Mouse (Mus musculus) midbrain, embryonic 15.5 days (tissue): ENCODE measurements at regions not wholly inside any gene's neighbourhood (a gene's known extent, or its start where the extent isn't known, plus 50 kb on each side); places are given as distances from the start of the nearest gene placed in this dataset.
A peak's percentile ranks its signal among the peaks of the same experiment; 100 is the strongest.

Experiments used
- ATAC-seq: fragments of 200-750 bp; cut with Nextera tagmentation; replicated peaks from 2 replicates; pipeline ENCODE4 v1.8.0; 2017; ENCODE audit warnings: moderate TSS enrichment
- H3K27ac ChIP-seq: fragments of 300-500 bp; sonication (generic); 2 replicates; pipeline ENCODE4 v1.5.1; 2015; ENCODE audit warnings: mild to moderate bottlenecking, inconsistent platforms
- H3K27me3 ChIP-seq: fragments of 300-500 bp; sonication (generic); replicated peaks from 2 replicates; pipeline ENCODE4 v1.6.1; 2015; ENCODE audit warnings: inconsistent platforms
- H3K36me3 ChIP-seq: fragments of 300-500 bp; sonication (generic); replicated peaks from 2 replicates; pipeline ENCODE4 v1.6.1; 2015; ENCODE audit warnings: inconsistent platforms
- H3K4me1 ChIP-seq: fragments of 300-500 bp; sonication (generic); 2 replicates; pipeline ENCODE4 v1.6.1; 2015; ENCODE audit warnings: inconsistent platforms
- H3K4me2 ChIP-seq: fragments of 300-500 bp; sonication (generic); 2 replicates; pipeline ENCODE4 v1.6.1; 2015; ENCODE audit warnings: inconsistent platforms, mild to moderate bottlenecking, moderate library complexity
- H3K4me3 ChIP-seq: fragments of 300-500 bp; sonication (generic); 2 replicates; pipeline ENCODE4 v1.5.1; 2015; ENCODE audit warnings: mild to moderate bottlenecking, inconsistent platforms
- H3K9ac ChIP-seq: fragments of 300-500 bp; sonication (generic); 2 replicates; pipeline ENCODE4 v1.6.1; 2015; ENCODE audit warnings: mild to moderate bottlenecking, inconsistent platforms
- H3K9me3 ChIP-seq: fragments of 300-500 bp; sonication (generic); 2 replicates; pipeline ENCODE4 v1.6.1; 2016; ENCODE audit warnings: inconsistent platforms
- WGBS: fragments of 180-500 bp; shearing (Covaris S2); methylation state at CpG from one replicate; pipeline ENCODE4 v1.1.7; 2015; ENCODE audit warnings: mixed read lengths; 5-methylcytosine and 5-hydroxymethylcytosine counted together

DNA sequence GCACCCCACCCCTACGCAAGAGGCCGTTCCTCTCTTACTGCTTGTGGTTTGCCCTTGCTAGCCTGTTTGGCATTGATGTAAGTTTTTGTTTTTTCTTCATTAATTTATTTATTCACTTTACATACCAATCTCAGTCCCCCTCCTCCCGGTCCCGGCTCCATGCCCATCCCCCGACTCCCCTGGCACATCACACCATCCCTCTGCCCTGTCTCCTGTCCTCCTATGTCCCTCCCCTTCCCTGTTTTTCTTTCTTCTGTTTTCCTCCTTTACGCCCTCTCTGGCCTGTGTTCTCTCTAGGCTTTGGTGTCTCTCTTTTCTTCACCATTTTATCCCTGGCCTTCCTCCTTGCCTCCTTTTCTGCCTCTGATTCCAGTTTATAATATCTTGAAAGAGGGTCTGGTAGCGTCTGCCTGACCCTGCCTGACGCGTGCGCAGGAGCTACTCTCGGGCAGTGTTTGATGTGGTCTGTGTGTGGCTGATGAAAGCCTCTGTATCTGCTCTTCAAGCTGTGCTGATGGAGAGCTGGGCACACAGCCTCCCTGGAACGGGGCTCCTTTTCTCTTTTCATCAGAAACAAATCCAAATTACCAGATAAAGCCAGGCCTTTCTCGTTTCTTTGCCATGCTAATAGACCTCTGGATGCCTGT, 172.0 kb upstream of the Camk1g start:
- Histone ChIP-seq H3K4me3 (no peak overlapping the region), H3K27me3 (no peaks in the 10 kb centered on the region), H3K9me3 (no peaks in the 10 kb centered on the region), H3K9ac (no peak overlapping the region), H3K27ac (peak overlapping the region; percentile 73), H3K36me3 (no peaks in the 10 kb centered on the region), H3K4me2 (peak overlapping the region; percentile 8; the same call in 1 of the 2 replicates), H3K4me1 (peaks cover 14% of the 10 kb centered on the region)
- peak; percentile 89 for ATAC-seq
- WGBS: 19% methylated on average over 13 of the region's 13 CpGs

DNA sequence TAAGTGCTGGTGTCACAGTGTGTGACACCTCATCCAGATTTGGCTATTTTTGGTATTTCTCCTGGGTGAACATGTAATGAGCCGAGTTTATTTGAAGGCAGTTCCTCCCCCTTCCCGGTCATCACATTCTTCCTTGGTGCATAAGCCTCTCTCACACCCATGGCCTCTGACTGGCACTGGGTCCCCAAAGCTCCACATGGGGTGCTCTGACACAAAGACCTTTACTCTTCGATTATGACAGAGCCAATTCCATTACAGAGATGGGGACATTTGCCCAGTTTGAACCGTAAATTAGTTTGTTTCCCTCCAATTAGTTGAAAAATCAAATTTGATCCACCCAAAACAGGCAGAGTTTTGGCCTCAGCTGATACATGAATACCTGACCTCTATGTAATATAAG, 171.2 kb upstream of the Camk1g start:
- WGBS: 76% methylated on average over 4 of the region's 4 CpGs
- Histone ChIP-seq H3K27me3 (no peaks in the 10 kb centered on the region), H3K9ac (no peak overlapping the region), H3K4me1 (peaks cover 14% of the 10 kb centered on the region), H3K9me3 (no peaks in the 10 kb centered on the region), H3K27ac (no peak overlapping the region), H3K36me3 (no peaks in the 10 kb centered on the region), H3K4me3 (no peak overlapping the region), H3K4me2 (no peak overlapping the region)
- no peak for ATAC-seq

DNA sequence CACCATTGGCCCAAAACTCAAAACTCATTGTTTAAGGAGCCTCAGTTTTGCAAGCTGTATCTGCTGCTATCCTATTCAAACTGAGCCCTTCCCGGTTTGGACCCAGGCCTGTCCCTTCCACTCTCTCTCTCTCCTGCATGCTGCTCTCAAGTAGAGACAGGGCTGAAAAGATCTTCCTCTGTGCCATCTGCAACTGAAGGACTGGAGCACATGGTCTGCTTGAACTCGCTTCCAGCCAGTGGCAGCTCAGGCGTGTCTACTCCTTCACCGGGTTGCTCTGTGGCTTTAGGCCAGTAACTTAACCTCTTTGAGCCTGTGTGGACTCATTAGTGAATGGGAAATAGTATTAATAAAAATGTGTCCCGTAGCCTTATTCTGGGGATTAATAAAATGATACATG, 170.4 kb upstream of the Camk1g start:
- Histone ChIP-seq H3K27me3 (no peaks in the 10 kb centered on the region), H3K9ac (no peak overlapping the region), H3K4me2 (no peak overlapping the region), H3K27ac (no peak overlapping the region), H3K36me3 (no peaks in the 10 kb centered on the region), H3K4me3 (no peak overlapping the region), H3K9me3 (no peaks in the 10 kb centered on the region), H3K4me1 (peaks cover 15% of the 10 kb centered on the region)
- ATAC-seq: no peak
- 69% methylated on average over 5 of the region's 5 CpGs for WGBS

DNA sequence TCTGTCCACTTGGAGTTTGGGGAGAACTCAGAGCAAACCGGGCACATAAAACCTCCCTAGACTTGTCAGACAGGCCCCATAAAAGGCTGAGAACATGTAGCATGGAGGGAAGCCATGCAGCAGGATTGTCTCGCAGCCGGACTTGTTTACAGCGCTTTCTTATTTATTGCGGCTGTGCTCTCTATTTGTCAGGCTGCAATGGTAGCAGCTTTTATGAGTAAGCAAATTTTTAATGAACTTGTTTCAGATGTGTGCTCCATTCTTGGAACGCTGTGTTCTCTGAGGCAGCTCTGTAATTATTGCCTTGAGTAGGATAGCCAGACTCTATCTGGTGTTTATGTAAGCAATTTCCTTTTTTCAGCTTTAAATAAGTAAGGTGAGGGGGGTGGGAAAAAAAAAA, 169.2 kb upstream of the Camk1g start:
- H3K4me2 ChIP-seq: no peak overlapping the region
- no peaks in the 10 kb centered on the region for H3K9me3 ChIP-seq
- H3K4me3 ChIP-seq: no peak overlapping the region
- no peak for ATAC-seq
- H3K36me3 ChIP-seq: no peaks in the 10 kb centered on the region
- no peak overlapping the region for H3K9ac ChIP-seq
- H3K27me3 ChIP-seq: no peaks in the 10 kb centered on the region
- H3K4me1 ChIP-seq: peaks cover 17% of the 10 kb centered on the region
- H3K27ac ChIP-seq: no peak overlapping the region
- WGBS: 87% methylated on average over 6 of the region's 6 CpGs

DNA sequence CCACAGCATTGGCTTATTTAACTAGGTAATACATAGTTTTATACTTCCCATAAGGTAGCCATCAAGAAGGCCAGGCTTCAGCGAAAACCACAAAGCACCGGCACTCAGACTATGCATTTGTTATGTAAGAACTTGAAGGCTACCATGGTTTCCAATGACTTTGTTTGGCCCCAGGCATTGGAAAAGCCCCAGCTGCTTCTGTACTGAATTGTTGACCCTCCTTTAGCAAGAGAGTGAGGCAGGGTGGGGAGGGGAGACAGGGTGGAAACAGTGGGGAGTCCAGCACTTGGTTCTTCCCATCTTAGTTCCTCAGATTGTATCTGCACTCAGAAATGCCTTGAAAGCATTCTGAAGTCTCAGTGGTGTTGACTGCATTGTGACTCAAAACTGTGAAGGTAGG, 168.3 kb upstream of the Camk1g start:
- H3K27me3 ChIP-seq: no peaks in the 10 kb centered on the region
- WGBS: 84% methylated on average over 2 of the region's 2 CpGs
- peaks cover 17% of the 10 kb centered on the region for H3K4me1 ChIP-seq
- H3K9me3 ChIP-seq: no peaks in the 10 kb centered on the region
- no peaks in the 10 kb centered on the region for H3K36me3 ChIP-seq
- H3K27ac ChIP-seq: no peak overlapping the region
- H3K9ac ChIP-seq: no peak overlapping the region
- H3K4me2 ChIP-seq: no peak overlapping the region
- no peak overlapping the region for H3K4me3 ChIP-seq
- no peak for ATAC-seq

DNA sequence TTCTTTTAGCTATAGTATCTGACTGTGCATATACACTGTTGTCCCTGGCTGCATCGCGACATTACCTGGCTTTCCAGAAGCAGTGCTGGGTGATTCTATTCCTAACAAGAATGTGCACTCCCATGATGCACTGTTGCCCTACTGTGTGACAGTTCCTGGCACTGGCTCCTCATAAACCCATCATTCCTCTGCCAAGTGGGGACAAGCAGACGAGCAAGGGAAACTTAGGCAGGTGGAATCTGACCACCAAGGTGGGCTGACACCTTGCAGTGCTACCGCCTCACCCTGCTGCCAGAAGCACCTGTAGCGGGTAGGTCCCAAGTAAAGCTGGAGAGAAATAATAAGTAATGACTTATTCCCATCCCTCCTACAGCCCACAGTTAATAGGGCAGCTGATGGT, 167.5 kb upstream of the Camk1g start:
- no peak overlapping the region for H3K27ac ChIP-seq
- H3K4me2 ChIP-seq: no peak overlapping the region
- no peak for ATAC-seq
- no peaks in the 10 kb centered on the region for H3K27me3 ChIP-seq
- WGBS: 90% methylated on average over 5 of the region's 5 CpGs
- no peak overlapping the region for H3K4me3 ChIP-seq
- H3K36me3 ChIP-seq: no peaks in the 10 kb centered on the region
- no peak overlapping the region for H3K9ac ChIP-seq
- H3K4me1 ChIP-seq: peaks cover 14% of the 10 kb centered on the region
- no peaks in the 10 kb centered on the region for H3K9me3 ChIP-seq

DNA sequence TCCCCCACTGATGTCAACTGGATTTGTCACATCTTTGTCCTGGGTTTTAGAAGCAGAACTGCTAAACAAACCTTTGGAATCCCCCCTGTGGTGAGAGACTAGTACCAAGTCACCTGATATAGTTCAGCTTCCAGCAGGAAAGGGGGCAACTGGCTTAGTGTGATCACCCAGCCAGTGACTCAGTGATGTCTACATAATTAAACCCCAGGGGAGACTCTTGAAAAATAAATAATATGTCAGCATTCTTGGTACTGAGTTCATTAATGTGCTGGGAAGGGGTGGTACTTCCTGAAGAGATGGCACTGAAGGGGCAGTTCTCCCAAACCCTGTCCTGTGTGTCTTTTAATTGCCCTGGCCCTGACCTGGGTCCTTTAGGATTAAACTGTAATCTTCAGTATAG, 166.5 kb upstream of the Camk1g start:
- no peak for ATAC-seq
- no peak overlapping the region for H3K9ac ChIP-seq
- peaks cover 3% of the 10 kb centered on the region for H3K4me1 ChIP-seq
- no peak overlapping the region for H3K4me3 ChIP-seq
- H3K27ac ChIP-seq: no peak overlapping the region
- no peaks in the 10 kb centered on the region for H3K36me3 ChIP-seq
- H3K27me3 ChIP-seq: no peaks in the 10 kb centered on the region
- no peaks in the 10 kb centered on the region for H3K9me3 ChIP-seq
- H3K4me2 ChIP-seq: no peak overlapping the region

DNA sequence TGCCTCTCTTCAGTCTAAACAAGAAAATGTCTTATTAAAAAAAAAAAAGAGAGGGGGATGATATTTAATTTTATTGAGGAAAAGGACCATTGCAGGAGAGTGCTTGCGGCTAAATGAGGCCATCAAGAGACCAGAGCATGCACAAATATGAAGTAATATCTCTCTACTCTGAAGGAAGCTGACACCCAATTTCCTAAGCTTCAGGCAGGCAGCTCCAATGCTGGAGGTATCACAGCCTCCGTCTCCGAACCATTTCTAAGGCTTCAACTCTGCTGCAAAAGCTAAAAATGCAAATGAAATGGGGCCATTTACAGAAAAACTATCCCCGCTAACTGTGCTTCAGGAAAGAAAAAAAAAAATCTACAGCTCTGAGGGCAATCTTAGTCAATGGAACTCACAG, 164.4 kb upstream of the Camk1g start:
- Histone ChIP-seq H3K9me3 (no peaks in the 10 kb centered on the region), H3K9ac (no peak overlapping the region), H3K4me1 (0 out of 2 replicates have a peak, but pooled peaks cover 2% of the 10 kb centered on the region), H3K36me3 (no peaks in the 10 kb centered on the region), H3K4me2 (no peak overlapping the region), H3K27ac (no peak overlapping the region), H3K4me3 (no peak overlapping the region), H3K27me3 (no peaks in the 10 kb centered on the region)
- 62% methylated on average over 4 of the region's 4 CpGs for WGBS
- no peak for ATAC-seq

DNA sequence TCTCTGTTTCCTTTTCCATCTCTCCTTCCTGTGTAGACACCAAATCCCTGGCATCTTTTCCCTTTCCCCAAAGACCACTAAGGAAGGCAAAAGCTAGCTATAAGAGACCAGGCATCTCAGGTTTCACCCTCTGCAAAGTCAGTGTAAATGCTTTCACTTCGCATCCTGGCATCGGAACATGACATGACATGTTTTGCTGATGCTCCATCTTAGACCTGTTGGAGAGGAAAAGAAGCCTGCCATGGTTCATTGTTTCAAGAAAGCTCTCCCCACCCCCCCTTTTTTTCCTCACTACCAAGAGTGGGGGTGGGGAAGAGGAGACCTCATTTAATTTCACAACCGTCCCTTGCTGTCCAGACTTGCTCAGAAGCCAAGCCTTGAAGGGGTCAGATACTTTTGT, 156.4 kb upstream of the Camk1g start:
- Histone ChIP-seq H3K4me1 (no peaks in the 10 kb centered on the region), H3K36me3 (no peaks in the 10 kb centered on the region), H3K27me3 (no peaks in the 10 kb centered on the region), H3K9ac (no peak overlapping the region), H3K27ac (peak overlapping the region; percentile 1; the same call in 1 of the 2 replicates), H3K4me3 (no peak overlapping the region), H3K9me3 (no peaks in the 10 kb centered on the region), H3K4me2 (no peak overlapping the region)
- ATAC-seq: no peak
- WGBS: 72% methylated on average over 3 of the region's 3 CpGs

DNA sequence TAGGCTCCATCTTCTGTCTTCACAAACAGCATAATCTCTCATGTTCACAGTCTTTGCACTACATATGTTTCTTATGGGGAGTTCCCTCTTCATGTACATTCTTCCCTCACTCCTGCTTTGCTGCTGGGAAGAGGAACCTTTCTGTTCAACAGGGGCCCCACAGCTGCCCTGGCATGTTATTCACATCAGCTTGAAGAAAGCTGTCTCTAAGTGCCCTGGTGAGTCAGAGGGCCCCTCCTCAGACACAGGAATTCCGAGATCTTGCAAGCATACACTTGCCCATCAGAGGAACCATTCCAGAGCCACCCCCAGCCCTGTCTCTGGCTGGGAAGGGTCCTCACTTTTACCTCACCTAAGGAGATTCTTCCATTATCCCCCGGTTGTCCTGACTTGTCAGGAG, 151.9 kb upstream of the Camk1g start:
- H3K4me2 ChIP-seq: no peak overlapping the region
- 78% methylated on average over 2 of the region's 2 CpGs for WGBS
- no peaks in the 10 kb centered on the region for H3K27me3 ChIP-seq
- H3K9me3 ChIP-seq: no peaks in the 10 kb centered on the region
- H3K27ac ChIP-seq: no peak overlapping the region
- no peak for ATAC-seq
- no peaks in the 10 kb centered on the region for H3K36me3 ChIP-seq
- H3K4me3 ChIP-seq: no peak overlapping the region
- no peak overlapping the region for H3K9ac ChIP-seq
- H3K4me1 ChIP-seq: no peaks in the 10 kb centered on the region

DNA sequence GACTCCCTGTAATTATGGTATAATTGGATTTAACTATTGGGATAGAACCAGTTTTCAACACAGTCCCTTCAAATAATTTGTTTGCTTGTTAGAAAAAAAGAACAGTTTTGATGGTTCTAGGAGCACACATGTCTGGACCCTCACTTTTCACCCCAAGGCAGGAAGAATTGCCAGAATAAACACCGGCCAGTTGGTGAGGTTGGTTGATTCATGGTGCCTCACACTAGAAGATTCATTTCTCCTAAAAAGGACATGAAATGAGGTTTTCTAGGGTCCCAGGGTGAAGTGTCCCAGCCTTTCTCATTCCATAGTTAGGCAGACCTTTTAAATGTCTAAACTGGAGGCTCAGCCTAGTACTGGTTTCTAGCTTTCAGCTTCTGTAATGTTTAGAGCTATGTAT, 148.7 kb upstream of the Camk1g start:
- no peak overlapping the region for H3K4me2 ChIP-seq
- H3K9ac ChIP-seq: no peak overlapping the region
- H3K27me3 ChIP-seq: no peaks in the 10 kb centered on the region
- H3K36me3 ChIP-seq: no peaks in the 10 kb centered on the region
- no peaks in the 10 kb centered on the region for H3K9me3 ChIP-seq
- H3K4me1 ChIP-seq: no peaks in the 10 kb centered on the region
- no peak overlapping the region for H3K27ac ChIP-seq
- ATAC-seq: no peak
- 98% methylated on average over 1 of the region's 1 CpGs for whole genome bisulfite sequencing
- H3K4me3 ChIP-seq: no peak overlapping the region

DNA sequence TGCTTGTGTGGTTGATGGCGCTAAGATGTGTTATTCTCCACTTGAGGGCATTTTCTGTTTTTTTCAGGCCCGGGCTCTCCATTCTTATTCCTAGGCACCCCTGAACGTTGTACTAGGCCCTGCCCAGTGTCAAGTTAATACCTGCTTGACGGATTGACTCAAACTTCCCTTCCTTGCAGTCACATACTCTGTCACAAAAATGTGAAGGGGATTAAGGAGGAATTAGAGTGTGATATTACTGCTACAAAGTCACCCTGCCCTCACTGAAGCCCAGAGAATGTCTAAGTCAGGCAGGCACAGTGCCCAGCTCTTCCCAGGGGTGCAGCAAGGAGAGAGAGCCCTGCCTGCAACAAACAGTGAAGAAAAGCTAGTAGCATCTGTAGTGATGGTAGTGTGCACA, 147.9 kb upstream of the Camk1g start:
- H3K9me3 ChIP-seq: no peaks in the 10 kb centered on the region
- 52% methylated on average over 4 of the region's 4 CpGs for whole genome bisulfite sequencing
- no peaks in the 10 kb centered on the region for H3K36me3 ChIP-seq
- H3K4me3 ChIP-seq: no peak overlapping the region
- no peak overlapping the region for H3K27ac ChIP-seq
- H3K9ac ChIP-seq: no peak overlapping the region
- H3K4me1 ChIP-seq: no peaks in the 10 kb centered on the region
- no peaks in the 10 kb centered on the region for H3K27me3 ChIP-seq
- H3K4me2 ChIP-seq: no peak overlapping the region
- no peak for ATAC-seq

DNA sequence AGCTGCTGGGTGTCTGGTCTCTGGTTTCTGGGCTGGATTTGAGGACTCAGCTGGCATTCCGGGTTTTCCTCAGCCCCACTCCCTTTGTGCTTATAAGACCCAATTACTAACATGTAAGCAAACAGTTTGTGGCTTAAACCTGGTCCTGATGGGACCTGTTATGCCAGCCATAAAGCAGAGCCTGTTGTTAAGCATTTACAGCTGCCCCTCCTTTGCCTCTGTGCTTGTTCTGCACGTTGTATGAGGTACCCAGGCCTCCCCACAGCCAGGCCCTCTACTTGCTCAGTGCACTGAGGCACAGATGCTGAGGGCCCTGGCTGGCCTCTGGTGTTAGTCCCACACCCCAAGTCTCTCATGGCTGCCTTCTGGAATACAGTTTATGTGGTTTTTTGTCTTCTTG, 147.2 kb upstream of the Camk1g start:
- Histone ChIP-seq H3K9me3 (no peaks in the 10 kb centered on the region), H3K4me3 (no peak overlapping the region), H3K36me3 (no peaks in the 10 kb centered on the region), H3K4me1 (no peaks in the 10 kb centered on the region), H3K4me2 (no peak overlapping the region), H3K27ac (no peak overlapping the region), H3K9ac (no peak overlapping the region), H3K27me3 (no peaks in the 10 kb centered on the region)
- 59% methylated on average over 2 of the region's 2 CpGs for whole genome bisulfite sequencing
- ATAC-seq: no peak
